Mouse (Mus musculus): ENCODE measurements at regions not wholly inside any gene's neighbourhood (a gene's known extent, or its start where the extent isn't known, plus 50 kb on each side); places are given as distances from the start of the nearest gene placed in this dataset.
A peak's percentile ranks its signal among the peaks of the same experiment; 100 is the strongest.
"Not testable (repeated sequence)": the region's sequence is repeated elsewhere in the genome, so short reads cannot be mapped to it uniquely, and the experiment has no call there.

DNA sequence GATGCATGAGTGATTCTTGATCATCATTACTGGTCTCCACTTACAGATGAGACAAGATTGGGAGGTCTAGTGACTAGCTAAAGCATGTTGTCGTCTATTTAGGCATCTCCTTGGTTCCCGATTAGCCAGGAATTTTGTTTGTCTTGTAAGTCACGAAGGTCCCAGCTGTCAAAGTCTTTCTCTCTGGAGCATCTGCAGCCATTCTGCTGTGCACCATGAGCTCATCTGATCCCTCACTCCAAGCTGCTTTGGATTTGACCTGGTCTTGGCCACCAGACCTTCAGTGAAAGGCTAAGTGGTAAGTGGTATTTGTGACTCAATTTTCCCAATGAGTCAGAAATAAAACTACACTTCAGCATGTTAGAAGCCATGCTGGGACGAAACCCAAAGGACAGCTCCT, 53.3 kb upstream of the Creb5 start:
- no peak for DNase-seq

DNA sequence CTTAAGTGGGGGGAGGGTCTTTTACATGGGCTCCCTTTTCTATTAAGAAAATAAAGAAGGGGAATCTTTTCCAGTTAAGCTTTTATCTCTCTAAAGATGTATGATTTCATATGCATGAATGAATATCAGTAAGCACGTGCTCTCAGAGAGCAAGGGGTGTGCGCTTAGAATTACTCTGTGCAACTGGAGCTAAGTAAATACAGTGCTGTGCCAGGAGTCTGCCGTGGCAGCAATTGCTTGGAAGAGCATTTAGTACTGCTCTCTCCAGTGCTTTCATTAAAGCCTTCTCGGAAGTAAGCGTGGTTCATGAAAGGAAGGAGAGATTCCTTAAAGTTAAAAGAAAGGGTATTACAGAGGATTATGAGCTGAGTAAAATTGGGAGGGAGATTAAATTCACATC, 54.5 kb upstream of the Creb5 start:
- no peak for DNase-seq

DNA sequence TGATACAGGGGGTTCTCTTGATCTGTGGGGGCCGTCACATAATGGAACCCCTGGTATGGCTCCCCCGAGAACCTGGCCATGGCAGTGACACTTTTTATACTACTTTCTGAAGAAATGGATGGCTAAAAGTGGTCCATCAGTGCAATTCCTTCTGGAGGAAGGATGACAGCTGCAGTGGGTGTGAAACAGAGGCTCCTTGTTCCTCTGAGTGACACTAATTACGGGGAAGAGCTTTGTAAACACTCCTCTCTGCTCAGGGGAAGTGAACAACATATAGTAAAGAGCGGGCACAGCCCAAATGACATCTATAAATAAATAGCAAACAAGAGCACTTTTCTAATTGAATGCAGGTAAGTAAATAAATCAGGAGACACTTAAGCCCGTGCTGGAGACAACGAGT, 57.7 kb upstream of the Creb5 start:
- no peak for DNase-seq

DNA sequence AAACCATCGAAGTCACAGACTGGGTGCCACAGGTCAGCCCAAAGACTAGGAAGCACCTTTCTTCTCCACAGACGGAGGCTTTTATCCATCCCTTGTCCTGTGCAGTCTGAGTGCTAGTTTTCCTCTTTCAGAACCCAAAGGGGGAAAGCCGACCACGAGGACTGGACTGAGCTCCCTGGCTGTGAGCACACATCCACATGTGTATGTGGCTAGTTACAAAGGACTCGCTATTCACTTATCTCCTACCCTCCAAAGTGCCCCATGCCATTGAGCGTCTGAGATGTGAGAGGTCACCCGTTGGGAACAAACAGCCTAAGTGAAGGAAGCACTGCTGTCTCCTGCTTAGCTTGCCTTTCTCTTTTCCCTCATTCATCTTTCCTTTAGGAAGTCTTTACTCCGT, 65.0 kb upstream of the Creb5 start:
- DNase-seq: no peak

DNA sequence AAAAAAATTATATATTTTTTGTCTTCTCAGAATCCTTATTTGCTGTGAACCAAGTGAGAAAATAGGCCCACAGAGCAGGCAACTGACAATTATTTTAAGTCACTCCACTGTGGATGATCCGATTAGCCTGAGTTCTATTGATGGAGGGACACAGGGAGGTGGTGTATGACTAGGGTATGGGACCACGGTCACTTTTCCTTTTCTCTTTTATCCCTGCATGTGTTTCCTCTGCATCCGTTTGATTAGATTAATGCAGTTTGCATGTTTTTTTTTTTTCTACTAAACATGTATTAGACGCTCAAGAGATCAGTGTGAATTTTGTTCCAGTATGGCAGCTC, 65.4 kb upstream of the Creb5 start:
- DNase-seq: no peak

DNA sequence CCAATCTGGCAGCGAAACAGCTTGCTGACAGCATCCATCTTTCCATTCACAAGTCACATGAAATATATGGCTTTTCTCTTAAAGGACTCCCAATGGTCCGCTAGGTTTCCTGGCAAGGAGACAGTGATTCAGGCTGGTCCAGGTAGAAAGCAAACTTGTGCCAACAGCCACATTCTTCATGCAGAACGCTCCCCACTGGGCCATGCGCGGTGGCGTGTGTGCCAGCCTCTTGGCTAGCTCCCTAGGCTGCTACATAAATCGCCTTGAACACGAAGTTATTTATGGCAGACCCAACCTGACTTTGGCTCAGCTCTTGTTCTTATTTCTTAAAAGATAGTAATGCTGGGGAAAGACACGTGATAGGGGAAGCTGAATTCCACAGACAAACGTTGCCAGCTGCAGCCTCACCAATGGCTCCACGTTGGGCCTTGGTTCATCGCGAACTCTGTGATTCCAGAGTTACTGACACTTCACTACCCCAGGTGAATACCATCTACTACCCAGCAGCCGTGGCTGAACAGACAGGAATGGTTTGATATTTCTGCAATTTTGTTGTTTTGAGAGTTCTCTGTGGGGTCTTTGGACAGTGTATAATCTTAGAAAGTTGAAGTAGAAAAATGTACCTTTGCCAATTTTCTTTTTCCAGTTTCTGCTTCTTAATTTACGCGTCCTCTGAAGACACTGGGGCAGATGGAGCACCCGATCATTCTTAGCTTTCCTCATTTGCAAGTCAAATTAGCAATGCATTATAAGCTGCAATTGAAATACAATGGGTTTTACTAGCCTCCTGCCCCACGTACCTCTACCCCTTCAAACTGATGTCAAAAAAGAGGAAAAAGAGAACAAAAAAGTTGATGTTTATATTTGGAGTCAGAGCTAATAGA, 66.0 kb upstream of the Creb5 start:
- DNase-seq: peak; percentile 75 to 85

DNA sequence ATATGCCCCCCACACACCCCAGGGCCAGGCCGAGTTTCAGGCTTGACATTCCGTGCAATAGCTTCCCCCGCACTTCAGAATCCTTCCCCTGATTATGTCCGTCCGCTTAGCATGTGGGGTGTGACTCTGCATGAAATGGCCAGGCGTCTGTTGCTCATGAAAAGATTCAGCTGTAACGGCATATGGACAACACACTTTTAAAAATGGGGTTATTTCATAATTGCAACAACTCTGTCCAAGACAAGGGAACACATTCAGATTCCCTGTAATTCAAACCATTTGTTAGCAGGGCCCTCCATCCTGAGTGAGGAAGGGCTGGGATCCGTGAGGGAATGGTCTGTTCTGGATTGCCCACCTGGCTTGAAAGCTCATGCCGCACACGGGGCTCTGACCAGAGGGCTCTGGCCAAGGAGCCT, 68.2 kb upstream of the Creb5 start:
- peak; percentile 32 for DNase-seq

DNA sequence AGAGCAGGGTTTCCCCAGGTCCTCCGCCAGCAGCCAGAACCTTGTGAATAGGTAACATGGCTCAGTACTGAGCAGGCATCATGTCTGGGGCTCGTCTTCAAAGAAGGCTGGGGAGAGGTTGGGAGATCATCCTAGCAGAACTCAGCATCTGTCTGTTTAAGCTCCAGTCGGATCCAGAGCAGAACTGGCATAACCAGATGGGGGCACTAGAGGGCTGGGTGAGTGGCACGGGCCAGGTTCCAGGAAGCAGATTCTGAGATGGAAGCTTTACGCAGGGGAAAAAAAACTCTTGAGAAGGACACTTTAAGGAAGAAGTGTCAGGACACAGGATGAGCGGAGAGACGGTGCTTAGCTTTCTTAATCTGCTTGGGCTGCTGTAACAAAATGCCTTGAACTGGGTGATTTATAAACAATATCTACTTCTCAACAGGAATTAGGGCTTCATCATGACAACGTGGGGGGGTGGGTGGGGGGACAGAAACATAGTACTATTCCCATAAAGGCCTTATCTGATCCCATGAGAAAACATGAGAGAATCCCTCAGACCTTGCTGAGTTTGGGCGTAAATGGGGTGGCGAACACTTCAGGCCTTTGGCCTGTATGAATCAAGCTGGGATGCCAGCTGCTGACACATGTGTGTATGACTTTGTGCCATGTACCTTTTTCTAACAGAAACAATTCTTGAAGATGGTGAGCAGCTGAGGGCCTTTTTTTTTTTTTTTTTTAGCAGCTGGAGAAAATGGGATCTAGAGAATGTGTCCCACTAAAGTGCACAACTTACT, 69.6 kb upstream of the Creb5 start:
- DNase-seq: peak; percentile 88 to 91

DNA sequence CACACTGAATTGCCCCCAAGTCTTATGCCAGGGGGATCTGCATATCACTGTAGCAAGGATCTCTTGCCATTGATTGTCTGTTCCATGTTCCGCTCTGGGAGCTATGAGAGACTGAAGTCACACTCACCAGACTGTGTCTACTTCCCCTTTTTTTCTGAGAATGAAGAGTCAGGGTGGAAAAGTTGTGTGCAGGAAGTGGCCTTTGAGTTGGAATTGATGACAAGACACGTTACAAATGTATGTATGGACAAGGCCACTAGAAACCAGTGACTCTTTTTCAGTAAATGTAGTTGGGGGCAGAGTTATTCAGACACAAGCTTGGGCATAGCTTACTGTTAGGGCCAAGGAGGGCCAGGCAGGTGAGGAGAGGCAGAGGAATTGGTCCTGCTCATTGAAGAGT, 70.4 kb upstream of the Creb5 start:
- DNase-seq: no peak

DNA sequence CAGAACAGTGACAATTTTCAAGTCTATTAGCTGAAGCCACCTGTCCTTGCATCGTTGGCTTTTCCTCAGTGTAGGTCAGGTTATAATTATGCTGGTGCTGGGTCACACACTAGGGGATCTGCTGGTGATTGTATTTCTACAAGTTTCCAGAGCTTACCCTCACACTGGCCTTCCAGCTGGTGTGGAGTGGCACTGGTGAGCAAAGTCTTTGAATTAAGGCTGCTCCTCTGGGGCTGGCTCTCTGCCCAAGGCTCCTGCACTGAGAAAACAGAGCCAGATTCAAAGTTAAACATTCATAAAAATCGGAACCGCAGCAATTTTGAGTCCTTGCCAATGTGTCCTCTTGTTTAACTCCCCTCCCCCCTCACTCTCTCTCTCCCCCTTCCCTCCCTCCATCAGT, 75.7 kb upstream of the Creb5 start:
- peak; percentile 32 to 52 for DNase-seq

DNA sequence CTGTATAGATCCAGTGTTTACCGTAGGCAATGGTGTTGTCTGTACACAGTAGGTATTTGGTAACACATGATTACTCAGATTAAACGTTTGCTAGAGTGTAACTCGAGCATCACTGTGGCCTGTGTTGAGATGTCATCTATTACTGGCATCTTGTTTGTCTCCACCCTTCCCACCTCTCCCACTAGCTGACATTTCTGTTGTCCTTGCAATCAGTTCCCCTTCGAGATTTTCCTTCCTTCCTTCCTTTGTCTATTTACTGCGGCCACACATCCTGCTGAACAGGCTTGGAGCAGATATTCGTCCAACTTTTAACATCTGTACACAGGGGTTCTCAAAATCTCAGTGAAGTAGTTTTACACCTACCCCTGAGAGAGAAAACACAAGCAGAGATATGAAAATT, 77.7 kb upstream of the Creb5 start:
- no peak for DNase-seq

DNA sequence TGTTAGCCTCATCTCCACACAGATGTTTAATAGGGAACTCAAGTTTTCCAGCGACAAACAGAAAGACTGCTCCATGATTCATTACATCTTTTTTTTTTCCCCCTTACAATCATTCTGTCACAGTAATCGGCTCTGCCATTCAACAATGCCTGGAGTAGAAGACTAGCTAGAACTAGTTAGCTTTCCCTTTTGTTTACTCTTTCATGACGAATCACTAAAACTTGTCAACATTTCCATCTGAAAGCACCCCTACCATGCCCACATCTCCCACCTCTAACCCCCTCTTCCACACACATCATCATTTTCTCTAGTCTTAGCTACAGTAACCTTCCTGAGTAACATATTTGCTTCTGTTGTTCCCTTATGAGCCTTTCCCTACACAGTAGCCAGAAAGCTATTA, 78.6 kb upstream of the Creb5 start:
- DNase-seq: no peak

DNA sequence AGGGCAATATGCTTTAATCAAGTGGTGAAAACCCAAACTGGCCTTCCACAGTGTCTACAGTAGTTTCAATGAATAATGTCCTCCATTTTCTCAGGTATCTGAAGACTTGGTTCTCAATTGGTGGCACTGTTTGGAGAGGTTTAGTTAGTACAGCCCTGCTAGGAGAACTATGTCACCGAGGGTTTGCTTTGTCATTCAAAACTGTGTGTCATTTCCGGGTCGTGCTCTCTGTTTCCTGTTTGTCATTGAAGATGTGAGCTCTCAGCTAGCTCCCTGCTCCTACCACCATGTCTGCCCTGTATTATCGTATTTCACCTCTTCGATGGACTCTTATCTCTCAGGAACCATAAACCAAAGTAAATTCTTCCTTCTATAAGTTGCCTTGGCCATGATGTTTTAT, 79.3 kb upstream of the Creb5 start:
- no peak for DNase-seq

DNA sequence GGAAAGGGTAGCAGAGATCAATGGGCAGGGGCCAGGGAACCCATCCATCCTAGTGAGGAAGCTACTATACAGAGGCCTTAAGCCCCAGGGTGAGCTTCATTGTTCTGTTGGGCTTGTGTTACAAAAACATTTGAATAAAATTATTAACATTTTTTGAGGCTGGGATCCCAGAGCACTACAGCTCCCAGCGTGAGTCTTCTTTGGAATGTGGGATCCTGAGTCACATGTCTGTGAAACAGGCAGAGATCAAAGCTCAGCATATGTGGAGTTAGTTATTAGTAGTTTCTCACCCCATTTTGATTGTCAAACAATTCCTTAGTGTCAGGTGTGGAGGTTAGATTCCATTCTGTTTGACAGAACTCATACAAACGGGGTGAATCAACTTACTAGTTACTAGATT, 79.7 kb upstream of the Creb5 start:
- DNase-seq: no peak

DNA sequence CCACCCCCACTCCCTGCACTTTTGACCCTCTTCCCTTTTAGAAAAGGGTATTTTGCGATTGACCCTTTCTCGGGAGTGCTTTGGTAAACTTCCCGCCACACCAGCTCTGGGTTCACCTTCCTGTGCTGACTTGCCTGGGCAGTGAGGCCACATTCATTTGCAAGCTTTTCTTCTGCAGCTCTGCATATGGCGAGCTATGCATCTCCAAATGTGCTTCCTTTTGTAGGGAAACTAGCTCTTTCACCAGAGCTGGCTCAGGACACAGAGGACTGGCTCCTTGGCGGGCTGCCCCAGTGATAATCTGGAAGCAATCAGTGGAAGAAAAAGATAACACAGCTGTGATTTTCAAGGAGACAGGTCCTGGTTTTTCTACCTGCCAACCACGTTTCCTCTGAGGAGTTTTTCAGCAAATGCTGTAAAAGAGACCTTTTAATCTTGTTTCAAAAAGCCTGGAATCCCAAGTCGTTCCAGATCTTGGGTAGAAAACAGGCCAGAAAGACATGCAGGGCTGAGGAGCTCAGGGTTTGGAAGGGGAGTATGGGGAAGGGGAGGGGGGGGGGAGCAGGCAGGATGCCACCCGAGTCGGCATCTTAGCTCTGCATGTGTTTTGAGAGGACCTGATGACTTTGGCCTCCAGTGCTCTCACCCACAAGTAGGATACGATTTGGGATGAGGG, 85.7 kb upstream of the Creb5 start:
- DNase-seq: peak; percentile 70 to 72

DNA sequence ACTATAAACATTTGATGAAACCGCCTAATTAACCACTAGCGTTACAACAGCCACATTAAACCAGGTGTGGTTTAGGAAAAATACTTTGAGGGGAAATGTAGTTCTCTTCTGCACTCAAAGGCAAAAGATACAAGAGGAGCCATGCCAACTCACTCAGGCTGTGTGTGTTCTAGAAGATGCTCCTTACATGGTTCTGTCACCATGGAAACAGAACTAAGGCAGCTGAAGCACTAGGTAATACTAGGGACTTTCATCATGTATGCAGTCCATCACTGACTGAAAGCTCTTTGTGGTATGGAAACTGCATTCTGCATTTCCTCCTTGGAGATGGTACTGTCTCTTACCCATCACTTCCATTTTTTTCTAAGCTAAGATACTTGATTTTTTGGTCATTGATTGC, 87.6 kb upstream of the Creb5 start:
- DNase-seq: no peak

DNA sequence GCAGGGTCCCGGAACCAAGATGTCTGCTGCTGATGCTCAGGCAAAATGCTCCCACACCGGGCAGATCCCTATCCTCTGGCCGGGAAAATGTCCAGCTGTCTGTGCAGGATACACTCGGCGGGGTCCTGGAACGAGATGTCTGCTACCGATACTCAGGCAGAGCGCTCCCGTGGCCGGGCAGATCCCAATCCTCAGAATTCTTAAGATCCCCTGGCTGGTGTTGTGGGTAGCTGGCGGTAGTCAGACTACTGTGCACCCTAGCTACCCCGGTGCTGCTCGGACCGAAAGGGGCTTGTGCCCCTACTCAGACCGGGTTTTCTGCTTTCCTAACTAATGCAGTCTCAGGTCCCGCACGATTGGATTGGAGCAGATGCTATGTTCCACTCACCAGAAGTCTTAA, 104.9 kb upstream of the Creb5 start:
- not testable (repeated sequence) for DNase-seq

DNA sequence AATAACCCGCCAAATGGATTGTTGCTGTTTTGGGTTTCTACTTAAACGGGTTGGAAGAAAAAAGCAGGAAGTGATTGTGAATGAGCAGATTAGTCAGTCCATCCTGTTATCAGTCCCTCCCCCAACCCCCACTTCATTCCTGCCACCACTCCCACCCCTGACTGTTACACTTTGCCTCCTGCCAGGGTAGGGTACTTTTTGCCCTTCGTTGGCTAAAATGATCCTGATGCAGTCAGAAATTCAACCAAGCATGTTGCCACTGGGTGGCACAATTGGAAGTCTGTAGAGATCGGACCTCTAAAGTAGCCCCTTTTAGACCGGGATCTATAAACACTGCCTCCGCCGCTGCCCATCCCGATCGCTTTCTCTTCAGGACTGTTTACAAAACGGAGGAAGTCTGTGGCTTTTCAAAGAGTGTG, 96.0 kb upstream of the Jazf1 start:
- DNase-seq: peak; percentile 65 to 72

DNA sequence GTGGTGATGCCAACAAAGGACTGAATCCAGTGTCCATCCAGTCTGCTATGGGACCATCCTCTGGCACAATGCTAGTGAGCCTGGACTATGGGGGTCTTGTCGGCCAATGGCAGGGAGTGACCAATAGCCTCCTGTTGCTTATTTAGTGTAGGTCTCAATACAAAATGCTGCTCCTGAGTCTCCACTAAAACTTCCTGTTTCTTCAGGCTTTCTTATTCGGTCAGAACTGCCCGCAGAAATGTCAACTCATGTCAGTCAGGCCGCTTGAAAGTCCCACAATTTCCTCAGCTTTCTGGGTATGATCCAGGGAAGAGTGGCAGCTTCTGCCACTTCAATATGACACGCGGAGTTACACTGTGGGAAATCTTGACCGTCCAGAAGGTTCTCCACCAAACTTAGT, 94.7 kb upstream of the Jazf1 start:
- DNase-seq: no peak

DNA sequence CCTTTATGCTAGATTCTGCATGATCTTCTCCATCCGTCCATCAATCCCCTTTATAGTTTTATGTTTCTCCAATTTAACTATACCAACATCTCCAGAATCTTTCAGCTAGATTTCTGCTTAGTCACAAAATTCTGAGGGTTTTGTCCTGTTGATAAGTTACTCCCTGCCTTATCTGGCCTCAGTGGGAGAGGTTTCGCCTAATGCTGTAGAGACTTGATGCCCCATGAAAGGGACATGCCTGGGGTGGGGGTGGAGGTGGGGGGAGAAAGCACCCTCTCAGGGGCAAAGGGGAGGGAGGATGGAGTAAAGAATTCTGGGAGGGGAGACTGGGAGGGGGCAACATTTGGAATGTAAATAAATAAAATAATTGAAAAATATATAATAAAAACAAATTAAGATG, 93.2 kb upstream of the Jazf1 start:
- no peak for DNase-seq

DNA sequence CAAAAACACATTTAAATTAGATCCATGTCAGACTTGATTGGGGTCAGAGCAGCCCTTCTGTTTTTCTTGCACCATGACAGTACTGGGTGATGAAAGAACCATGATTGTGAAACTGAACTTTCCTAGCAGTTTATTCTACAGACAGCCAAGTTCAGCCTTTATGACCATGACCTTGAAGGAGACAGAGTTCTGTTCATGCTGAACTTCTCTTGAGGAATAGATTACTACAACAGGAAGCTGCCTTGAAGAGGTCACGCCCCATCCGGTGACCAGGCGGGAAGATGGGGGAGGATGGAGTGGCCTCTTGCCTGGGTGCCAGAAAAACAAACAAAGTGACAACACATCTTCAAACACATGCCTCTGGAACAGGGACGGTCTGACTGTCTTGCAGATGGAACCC, 86.2 kb upstream of the Jazf1 start:
- DNase-seq: no peak

DNA sequence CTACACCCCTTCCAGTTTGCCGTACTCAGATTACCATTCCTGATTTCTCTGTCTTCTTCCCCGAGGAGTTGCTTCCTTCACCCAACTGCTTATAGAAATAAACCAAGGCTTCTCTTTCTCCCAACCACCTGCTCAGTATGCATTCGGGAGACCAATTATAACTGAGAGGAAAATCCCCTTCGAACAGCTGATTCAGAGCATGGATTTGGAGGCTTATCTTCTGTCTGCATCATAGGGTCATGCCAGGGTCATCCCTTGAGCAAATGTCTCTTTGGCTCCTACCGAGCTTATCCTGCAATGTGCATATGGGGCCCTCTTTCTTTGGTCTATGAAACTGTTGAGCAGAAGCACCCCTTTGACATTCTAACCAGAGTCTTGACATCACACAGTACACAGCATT, 79.0 kb upstream of the Jazf1 start:
- no peak for DNase-seq

DNA sequence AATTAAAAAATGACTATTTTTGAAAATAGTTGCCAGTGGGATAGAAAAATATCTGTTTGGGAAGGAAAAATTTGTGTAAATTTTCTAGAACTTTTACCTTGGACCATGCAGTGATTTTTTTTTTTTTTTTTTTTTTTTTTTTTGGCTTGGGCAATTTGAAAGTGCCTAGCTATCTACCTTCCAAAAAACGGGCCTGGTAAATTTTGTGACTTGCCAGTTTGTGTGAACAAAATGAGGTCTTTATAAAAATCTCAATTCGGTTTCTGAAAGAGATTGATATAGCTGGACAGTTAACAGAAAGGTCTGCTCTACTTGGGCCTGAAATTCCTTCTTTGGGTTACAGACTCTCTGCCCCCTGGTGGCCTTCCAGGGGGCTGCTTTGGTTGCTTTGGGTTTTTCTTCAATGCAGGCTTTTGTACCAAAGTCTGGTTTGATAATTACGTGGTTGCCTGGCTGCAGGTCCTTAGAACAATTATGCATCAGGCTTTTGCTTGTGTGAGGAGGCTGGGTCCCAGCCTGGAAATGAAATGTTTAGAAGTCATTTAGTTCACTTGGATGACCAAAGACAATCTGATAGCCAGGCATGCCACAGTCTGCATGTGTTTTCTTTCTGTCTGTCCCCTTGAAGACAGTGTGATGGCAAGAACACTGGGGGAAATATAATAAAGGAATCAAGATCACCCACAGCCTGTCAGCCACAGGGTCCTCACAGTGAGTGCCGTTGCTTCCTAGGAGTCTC, 75.6 kb upstream of the Jazf1 start:
- DNase-seq: peak; percentile 78 to 80

Data from cerebellum, postnatal 10 days (tissue).